Comparison of ENCODE assay signal across 25 mouse cellular contexts in genomic region chr4:100373780-100374179, GRCm38 (mm10).
A peak's percentile ranks its signal among the peaks of the same experiment; 100 is the strongest.
DNase-seq lines count a peak whose midpoint lies in the region; ATAC-seq lines count a peak whose summit lies in the region.
"Had no signal": no experiment of that assay in that cellular context is flagged by ENCODE, and none has a peak within 500 bp of the region (broad histone marks: within the 10 kb centered on the region; RNA-seq: fewer than 3 reads in every experiment).

No protein-coding gene starts in this region.

- peak; percentile 20 for DNase-seq in forebrain, embryonic 11.5 days (ENCODE audit: low spot score)
- no peak for DNase-seq in forebrain, embryonic 10.5 days (ENCODE audit: extremely low spot score, low spot score)
- DNase-seq in heart, adult 11 months: peak; percentile 80
- peak; percentile 37 for DNase-seq in midbrain, embryonic 11.5 days (ENCODE audit: low spot score, missing footprints)
- no peak for DNase-seq in embryonic facial prominence, embryonic 14.5 days (ENCODE audit: low spot score)
- no peak for DNase-seq in limb, embryonic 10.5 days (ENCODE audit: low spot score)
- DNase-seq: adrenal gland, postnatal 10 days; adrenal gland, postnatal 36 days; B cell, adult 2 months; cerebellum, adult 11 months; cerebellum, adult 2 months; cerebellum, adult 9-11 months; cerebellum, postnatal 25 days; gastrocnemius, postnatal 25 days; heart, adult 2 months had no signal

- no peak for ATAC-seq in forebrain, embryonic 11.5 days (replicated peaks; ENCODE audit: low FRiP score)
- ATAC-seq in heart, embryonic 11.5 days (replicated peaks; ENCODE audit: insufficient number of reproducible peaks, low FRiP score, low TSS enrichment): no peak
- ATAC-seq in midbrain, embryonic 11.5 days (ENCODE audit: low FRiP score): no peak
- ATAC-seq in midbrain, embryonic 16.5 days: no peak
- 0 out of 2 replicates have a peak, but pooled peaks have one; percentile 18 for ATAC-seq in embryonic facial prominence, embryonic 14.5 days (ENCODE audit: low read depth)
- ATAC-seq: intestine, postnatal 0 days; Patski had no signal

- no peaks in the 10 kb centered on the region for H3K27me3 ChIP-seq in forebrain, embryonic 11.5 days (ENCODE audit: control insufficient read depth, insufficient read depth, low read length)
- H3K27me3 ChIP-seq in forebrain, embryonic 10.5 days (ENCODE audit: poor library complexity, severe bottlenecking): no peaks in the 10 kb centered on the region
- no peaks in the 10 kb centered on the region for H3K27me3 ChIP-seq in heart, embryonic 11.5 days (ENCODE audit: control insufficient read depth, insufficient read depth, low read length)
- no peaks in the 10 kb centered on the region for H3K27me3 ChIP-seq in midbrain, embryonic 11.5 days (ENCODE audit: control insufficient read depth, insufficient read depth, low read length)
- H3K27me3 ChIP-seq in midbrain, embryonic 16.5 days (ENCODE audit: control insufficient read depth, insufficient read depth, low read depth, low read length): no peaks in the 10 kb centered on the region
- no peaks in the 10 kb centered on the region for H3K27me3 ChIP-seq in embryonic facial prominence, embryonic 14.5 days (replicated peaks; ENCODE audit: control insufficient read depth, insufficient read depth, low read length)
- no peaks in the 10 kb centered on the region for H3K27me3 ChIP-seq in limb, embryonic 10.5 days (ENCODE audit: low read depth, poor library complexity, severe bottlenecking)
- H3K27me3 ChIP-seq: CH12.LX; hindbrain, embryonic 12.5 days; hindbrain, embryonic 15.5 days; Patski had no signal

- no peak overlapping the region for H3K4me3 ChIP-seq in forebrain, embryonic 11.5 days (ENCODE audit: low read depth, low read length)
- no peak overlapping the region for H3K4me3 ChIP-seq in forebrain, embryonic 10.5 days
- H3K4me3 ChIP-seq in heart, embryonic 11.5 days (ENCODE audit: low read depth, low read length): no peak overlapping the region
- H3K4me3 ChIP-seq in midbrain, embryonic 11.5 days (ENCODE audit: low read depth, low read length): no peak overlapping the region
- H3K4me3 ChIP-seq in midbrain, embryonic 16.5 days (ENCODE audit: low read depth, low read length): no peak overlapping the region
- H3K4me3 ChIP-seq in embryonic facial prominence, embryonic 14.5 days (ENCODE audit: low read depth, low read length): no peak overlapping the region
- H3K4me3 ChIP-seq in limb, embryonic 10.5 days: no peak overlapping the region
- H3K4me3 ChIP-seq: erythroblast, embryonic 14.5 days; heart, adult 2 months; heart, embryonic 10.5 days; hindbrain, embryonic 12.5 days; hindbrain, embryonic 15.5 days had no signal

- no peak overlapping the region for H3K9ac ChIP-seq in forebrain, embryonic 11.5 days (ENCODE audit: low read length)
- no peak overlapping the region for H3K9ac ChIP-seq in heart, embryonic 11.5 days (ENCODE audit: low read depth, low read length)
- H3K9ac ChIP-seq in midbrain, embryonic 11.5 days (ENCODE audit: low read length): no peak overlapping the region
- no peak overlapping the region for H3K9ac ChIP-seq in midbrain, embryonic 16.5 days (ENCODE audit: low read depth, low read length)
- no peak overlapping the region for H3K9ac ChIP-seq in embryonic facial prominence, embryonic 14.5 days (ENCODE audit: low read depth, low read length)
- H3K9ac ChIP-seq: hindbrain, embryonic 12.5 days; hindbrain, embryonic 15.5 days had no signal

- H3K27ac ChIP-seq in forebrain, embryonic 11.5 days (ENCODE audit: low read depth, low read length): no peak overlapping the region
- no peak overlapping the region for H3K27ac ChIP-seq in forebrain, embryonic 10.5 days
- H3K27ac ChIP-seq in heart, embryonic 11.5 days (ENCODE audit: low read depth, low read length): no peak overlapping the region
- no peak overlapping the region for H3K27ac ChIP-seq in midbrain, embryonic 11.5 days (ENCODE audit: low read depth, low read length)
- no peak overlapping the region for H3K27ac ChIP-seq in midbrain, embryonic 16.5 days (ENCODE audit: low read length)
- H3K27ac ChIP-seq in embryonic facial prominence, embryonic 14.5 days (replicated peaks; ENCODE audit: low read depth, low read length): no peak overlapping the region
- H3K27ac ChIP-seq in limb, embryonic 10.5 days: no peak overlapping the region
- H3K27ac ChIP-seq: heart, adult 2 months; heart, embryonic 10.5 days; hindbrain, embryonic 12.5 days; hindbrain, embryonic 15.5 days had no signal

- no peaks in the 10 kb centered on the region for H3K36me3 ChIP-seq in forebrain, embryonic 11.5 days (ENCODE audit: control insufficient read depth, insufficient read depth, low read length)
- H3K36me3 ChIP-seq in forebrain, embryonic 10.5 days (replicated peaks): no peaks in the 10 kb centered on the region
- no peaks in the 10 kb centered on the region for H3K36me3 ChIP-seq in heart, embryonic 11.5 days (ENCODE audit: control insufficient read depth, insufficient read depth, low read length)
- no peaks in the 10 kb centered on the region for H3K36me3 ChIP-seq in midbrain, embryonic 11.5 days (ENCODE audit: control insufficient read depth, insufficient read depth, low read length)
- H3K36me3 ChIP-seq in midbrain, embryonic 16.5 days (ENCODE audit: control insufficient read depth, insufficient read depth, low read length): no peaks in the 10 kb centered on the region
- H3K36me3 ChIP-seq in embryonic facial prominence, embryonic 14.5 days (ENCODE audit: control insufficient read depth, insufficient read depth, low read length): no peaks in the 10 kb centered on the region
- H3K36me3 ChIP-seq in limb, embryonic 10.5 days: no peaks in the 10 kb centered on the region
- H3K36me3 ChIP-seq: G1E; heart, embryonic 10.5 days; hindbrain, embryonic 12.5 days; hindbrain, embryonic 15.5 days had no signal

- no peaks in the 10 kb centered on the region for H3K4me1 ChIP-seq in forebrain, embryonic 11.5 days (replicated peaks; ENCODE audit: control insufficient read depth, insufficient read depth, low read length)
- peaks cover 15% of the 10 kb centered on the region; the same call in 1 of the 2 replicates for H3K4me1 ChIP-seq in forebrain, embryonic 10.5 days
- H3K4me1 ChIP-seq in heart, embryonic 11.5 days (ENCODE audit: control insufficient read depth, insufficient read depth, low read length): peaks cover 21% of the 10 kb centered on the region
- H3K4me1 ChIP-seq in midbrain, embryonic 11.5 days (ENCODE audit: control insufficient read depth, insufficient read depth, low read length): no peaks in the 10 kb centered on the region
- H3K4me1 ChIP-seq in midbrain, embryonic 16.5 days (ENCODE audit: control insufficient read depth, insufficient read depth, low read length): no peaks in the 10 kb centered on the region
- peaks cover 15% of the 10 kb centered on the region; the same call in 1 of the 2 replicates for H3K4me1 ChIP-seq in embryonic facial prominence, embryonic 14.5 days (ENCODE audit: control insufficient read depth, insufficient read depth, low read length)
- peaks cover 4% of the 10 kb centered on the region for H3K4me1 ChIP-seq in limb, embryonic 10.5 days
- H3K4me1 ChIP-seq: hindbrain, embryonic 12.5 days had no signal

- no peaks in the 10 kb centered on the region for H3K9me3 ChIP-seq in forebrain, embryonic 11.5 days (ENCODE audit: control insufficient read depth, low read length)
- H3K9me3 ChIP-seq in forebrain, embryonic 10.5 days: no peaks in the 10 kb centered on the region
- H3K9me3 ChIP-seq in heart, embryonic 11.5 days (replicated peaks; ENCODE audit: control insufficient read depth, low read length): no peaks in the 10 kb centered on the region
- H3K9me3 ChIP-seq in midbrain, embryonic 11.5 days (ENCODE audit: control insufficient read depth, low read length): no peaks in the 10 kb centered on the region
- H3K9me3 ChIP-seq in midbrain, embryonic 16.5 days (replicated peaks; ENCODE audit: control insufficient read depth, low read length, poor library complexity, severe bottlenecking): no peaks in the 10 kb centered on the region
- no peaks in the 10 kb centered on the region for H3K9me3 ChIP-seq in embryonic facial prominence, embryonic 14.5 days (ENCODE audit: control insufficient read depth, low read length)
- H3K9me3 ChIP-seq in limb, embryonic 10.5 days (replicated peaks): no peaks in the 10 kb centered on the region
- H3K9me3 ChIP-seq: heart, embryonic 10.5 days; hindbrain, embryonic 12.5 days; hindbrain, embryonic 15.5 days had no signal

- 70% methylated on average over 4 of the region's 4 CpGs for WGBS in forebrain, embryonic 11.5 days
- 72% methylated on average over 4 of the region's 4 CpGs for WGBS in forebrain, embryonic 10.5 days
- WGBS in heart, embryonic 11.5 days (ENCODE audit: insufficient replicate concordance): 52% methylated on average over 4 of the region's 4 CpGs
- 78% methylated on average over 4 of the region's 4 CpGs for WGBS in midbrain, embryonic 11.5 days
- 63% methylated on average over 4 of the region's 4 CpGs for WGBS in midbrain, embryonic 16.5 days
- 61% methylated on average over 4 of the region's 4 CpGs for WGBS in embryonic facial prominence, embryonic 14.5 days
- 82% methylated on average over 4 of the region's 4 CpGs for WGBS in limb, embryonic 10.5 days

- H3K4me2 ChIP-seq in forebrain, embryonic 11.5 days (ENCODE audit: low read depth, low read length, severe bottlenecking): no peak overlapping the region
- no peak overlapping the region for H3K4me2 ChIP-seq in heart, embryonic 11.5 days
- H3K4me2 ChIP-seq in midbrain, embryonic 11.5 days: no peak overlapping the region
- H3K4me2 ChIP-seq in midbrain, embryonic 16.5 days (ENCODE audit: low read length): no peak overlapping the region
- no peak overlapping the region for H3K4me2 ChIP-seq in embryonic facial prominence, embryonic 14.5 days (ENCODE audit: low read depth, low read length)
- H3K4me2 ChIP-seq: hindbrain, embryonic 12.5 days; hindbrain, embryonic 15.5 days had no signal

Comparison
In these comparisons a context has a peak if more than half of its experiments do, and no peak if none do; other contexts are left out.
1. DNase-seq: peak in forebrain, embryonic 11.5 days (single experiment), heart, adult 11 months (single experiment) and midbrain, embryonic 11.5 days (single experiment); none in forebrain, embryonic 10.5 days (single experiment), embryonic facial prominence, embryonic 14.5 days (single experiment) and limb, embryonic 10.5 days (single experiment).